Mouse (Mus musculus): ENCODE data around the gene Dap3. TPM values are rescaled to one million over a fixed set of nuclear protein-coding genes. Genes with fewer than 3 reads are reported as not detected.

The Dap3 gene
- polyA plus RNA-seq, 1 experiment from 2014 or later = 205 TPM

DNA sequence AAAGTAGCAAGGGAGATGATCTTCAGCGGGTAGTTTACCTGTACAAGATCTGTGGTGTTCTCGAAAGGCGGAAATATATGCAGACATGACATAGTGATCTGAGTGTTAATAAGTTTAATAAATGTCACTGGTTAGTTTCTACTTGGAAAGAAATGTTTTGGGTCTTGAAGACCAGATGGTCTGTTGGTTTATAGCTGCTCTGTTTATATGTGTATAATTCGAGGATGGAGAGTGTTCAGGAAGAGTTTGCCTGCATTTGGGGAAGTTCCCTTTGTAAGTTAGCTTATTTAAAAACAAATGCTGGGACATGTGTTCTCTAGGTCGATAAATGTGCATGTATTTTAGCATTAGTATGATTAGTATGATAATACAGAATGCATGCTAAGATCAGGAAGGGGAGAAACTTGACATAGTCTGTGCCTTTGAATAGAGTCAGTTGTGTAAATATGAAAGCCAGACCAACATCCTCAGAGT, 383 bp upstream of the Dap3 start:
- Histone ChIP-seq H3K4me2 (peak overlapping the region; percentile 89), H3K9ac (ENCODE audit: low read depth, low read length) (peak overlapping the region; percentile 99), H3K9me3 (ENCODE audit: control insufficient read depth, low read length) (no peaks in the 10 kb centered on the region), H3K4me3 (ENCODE audit: low read depth, low read length) (peak overlapping the region; percentile 82), H3K27me3 (replicated peaks; ENCODE audit: control insufficient read depth, insufficient read depth, low read length) (no peaks in the 10 kb centered on the region), H3K4me1 (replicated peaks; ENCODE audit: control insufficient read depth, insufficient read depth, low read length) (peaks cover 24% of the 10 kb centered on the region), H3K36me3 (ENCODE audit: control insufficient read depth, insufficient read depth, low read length) (no peaks in the 10 kb centered on the region), H3K27ac (ENCODE audit: low read depth, low read length) (peak overlapping the region; percentile 98)
- WGBS = 3% methylated on average over 5 of the region's 5 CpGs
- ATAC-seq (replicated peaks; ENCODE audit: low FRiP score) (no peak), DNase-seq (ENCODE audit: low spot score) (peak; percentile 6)

- Histone ChIP-seq H3K9me3 (ENCODE audit: control insufficient read depth, low read length) (no peaks in the 10 kb centered on the region), H3K27me3 (replicated peaks; ENCODE audit: control insufficient read depth, insufficient read depth, low read length) (no peaks in the 10 kb centered on the region), H3K4me2 (peak overlapping the region; percentile 89), H3K9ac (ENCODE audit: low read depth, low read length) (peak overlapping the region; percentile 99), H3K27ac (ENCODE audit: low read depth, low read length) (peak overlapping the region; percentile 98), H3K4me1 (replicated peaks; ENCODE audit: control insufficient read depth, insufficient read depth, low read length) (peaks cover 24% of the 10 kb centered on the region), H3K36me3 (ENCODE audit: control insufficient read depth, insufficient read depth, low read length) (no peaks in the 10 kb centered on the region), H3K4me3 (ENCODE audit: low read depth, low read length) (peak overlapping the region; percentile 82)
- peak; percentile 90 for ATAC-seq (replicated peaks; ENCODE audit: low FRiP score)
- under 1% methylated on average over 75 of the region's 92 CpGs for WGBS
- peak; percentile 93 for DNase-seq (ENCODE audit: low spot score)
These were observed 1.0 kb downstream of the Dap3 start for GRCm38 (mm10) chr3:88949786-88950575.

DNA sequence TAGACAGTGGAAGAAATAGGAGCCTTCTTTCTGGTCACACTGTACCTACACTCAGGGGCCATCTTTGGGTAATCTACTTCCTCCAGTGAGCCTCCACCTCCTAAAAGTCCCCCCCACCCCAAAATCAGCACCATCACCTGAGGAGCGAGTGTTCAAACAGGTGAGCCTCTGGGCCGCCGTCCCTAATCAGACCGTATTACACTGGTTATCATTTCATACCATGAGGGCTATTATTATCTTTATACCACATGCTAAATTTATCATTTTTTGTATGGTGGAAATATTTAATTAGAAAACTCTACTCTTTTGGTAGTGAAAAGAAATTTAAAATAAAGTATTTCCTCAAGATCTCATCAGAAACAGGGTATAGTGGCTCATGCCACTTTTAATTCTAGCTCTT, 6.9 kb downstream of the Dap3 start:
- WGBS = 76% methylated on average over 4 of the region's 4 CpGs
- H3K9ac ChIP-seq (ENCODE audit: low read depth, low read length) = no peak overlapping the region
- H3K4me2 ChIP-seq = no peak overlapping the region
- peaks cover 10% of the 10 kb centered on the region; the same call in 1 of the 2 replicates for H3K36me3 ChIP-seq (ENCODE audit: control insufficient read depth, insufficient read depth, low read length)
- no peaks in the 10 kb centered on the region for H3K9me3 ChIP-seq (ENCODE audit: control insufficient read depth, low read length)
- H3K4me3 ChIP-seq (ENCODE audit: low read depth, low read length) = no peak overlapping the region
- H3K27ac ChIP-seq (ENCODE audit: low read depth, low read length) = no peak overlapping the region
- H3K4me1 ChIP-seq (replicated peaks; ENCODE audit: control insufficient read depth, insufficient read depth, low read length) = peaks cover 11% of the 10 kb centered on the region
- no peaks in the 10 kb centered on the region for H3K27me3 ChIP-seq (replicated peaks; ENCODE audit: control insufficient read depth, insufficient read depth, low read length)
- no peak for ATAC-seq (replicated peaks; ENCODE audit: low FRiP score)
- DNase-seq (ENCODE audit: low spot score) = no peak

GRCm38 (mm10) chr3:88942316-88942880, 8.6 kb downstream of the Dap3 start:
- Histone ChIP-seq H3K36me3 (ENCODE audit: control insufficient read depth, insufficient read depth, low read length) (peaks cover 12% of the 10 kb centered on the region; the same call in 1 of the 2 replicates), H3K27me3 (replicated peaks; ENCODE audit: control insufficient read depth, insufficient read depth, low read length) (no peaks in the 10 kb centered on the region), H3K4me3 (ENCODE audit: low read depth, low read length) (no peak overlapping the region), H3K4me2 (no peak overlapping the region), H3K4me1 (replicated peaks; ENCODE audit: control insufficient read depth, insufficient read depth, low read length) (no peaks in the 10 kb centered on the region), H3K9me3 (ENCODE audit: control insufficient read depth, low read length) (no peaks in the 10 kb centered on the region), H3K9ac (ENCODE audit: low read depth, low read length) (no peak overlapping the region), H3K27ac (ENCODE audit: low read depth, low read length) (no peak overlapping the region)
- DNase-seq (ENCODE audit: low spot score) = no peak
- 91% methylated on average over 10 of the region's 10 CpGs for WGBS
- no peak for ATAC-seq (replicated peaks; ENCODE audit: low FRiP score)

DNA sequence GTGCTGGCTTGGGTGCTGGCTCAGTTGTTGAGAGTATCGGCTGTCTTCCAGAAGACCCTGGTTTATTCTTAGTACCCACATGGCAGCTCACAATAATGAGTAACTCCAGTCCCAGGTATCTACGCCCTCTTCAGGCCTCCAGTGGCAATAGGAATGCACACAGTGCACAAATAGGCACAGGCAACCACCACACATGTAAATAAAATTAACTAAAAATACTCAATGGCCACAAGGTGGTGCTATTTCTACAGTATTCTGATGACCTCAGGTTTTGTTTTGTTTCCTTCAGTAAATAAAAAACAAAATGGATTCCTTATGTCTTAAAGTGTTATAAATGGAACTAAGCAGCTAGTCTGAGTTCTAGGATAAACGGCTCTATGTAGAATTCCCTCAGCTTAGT, 11.2 kb downstream of the Dap3 start:
- Histone ChIP-seq H3K36me3 (ENCODE audit: control insufficient read depth, insufficient read depth, low read length) (peaks cover 19% of the 10 kb centered on the region), H3K4me3 (ENCODE audit: low read depth, low read length) (no peak overlapping the region)
- no peak for DNase-seq (ENCODE audit: low spot score)

DNA sequence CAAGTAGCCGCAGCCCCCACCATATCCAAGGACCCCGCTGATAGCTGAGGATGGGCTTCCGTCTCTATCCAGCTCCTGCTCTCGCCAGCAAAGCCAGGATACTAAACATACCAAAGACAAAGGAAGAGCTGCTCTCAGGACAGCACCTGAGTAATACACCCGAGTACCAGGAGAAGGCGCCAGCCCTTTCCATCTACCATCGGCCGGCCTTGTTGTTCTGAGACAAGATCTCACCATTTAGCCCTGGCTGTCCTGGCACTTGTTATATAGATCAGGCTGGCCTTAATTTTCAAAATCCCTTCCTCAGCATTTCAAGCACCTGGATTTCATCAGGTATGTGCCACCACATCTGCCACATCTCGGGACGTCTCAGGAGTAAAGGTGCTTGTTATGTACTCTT, 11.9 kb downstream of the Dap3 start:
- Histone ChIP-seq H3K27me3 (replicated peaks; ENCODE audit: control insufficient read depth, insufficient read depth, low read length) (no peaks in the 10 kb centered on the region), H3K27ac (ENCODE audit: low read depth, low read length) (no peak overlapping the region), H3K4me2 (no peak overlapping the region), H3K4me1 (replicated peaks; ENCODE audit: control insufficient read depth, insufficient read depth, low read length) (no peaks in the 10 kb centered on the region), H3K4me3 (ENCODE audit: low read depth, low read length) (no peak overlapping the region), H3K9ac (ENCODE audit: low read depth, low read length) (no peak overlapping the region), H3K36me3 (ENCODE audit: control insufficient read depth, insufficient read depth, low read length) (peaks cover 19% of the 10 kb centered on the region), H3K9me3 (ENCODE audit: control insufficient read depth, low read length) (no peaks in the 10 kb centered on the region)
- DNase-seq (ENCODE audit: low spot score) = no peak
- ATAC-seq (replicated peaks; ENCODE audit: low FRiP score) = no peak
- WGBS = 93% methylated on average over 10 of the region's 10 CpGs

More for the DNA sequence above, 11.2 kb downstream of the Dap3 start:
- Histone ChIP-seq H3K4me2 (no peak overlapping the region), H3K4me1 (replicated peaks; ENCODE audit: control insufficient read depth, insufficient read depth, low read length) (no peaks in the 10 kb centered on the region), H3K9ac (ENCODE audit: low read depth, low read length) (no peak overlapping the region), H3K27me3 (replicated peaks; ENCODE audit: control insufficient read depth, insufficient read depth, low read length) (no peaks in the 10 kb centered on the region), H3K9me3 (ENCODE audit: control insufficient read depth, low read length) (no peaks in the 10 kb centered on the region), H3K27ac (ENCODE audit: low read depth, low read length) (no peak overlapping the region)
- WGBS = 69% methylated on average over 3 of the region's 3 CpGs
- no peak for ATAC-seq (replicated peaks; ENCODE audit: low FRiP score)

- Histone ChIP-seq H3K4me3 (ENCODE audit: low read depth, low read length) (no peak overlapping the region), H3K36me3 (ENCODE audit: control insufficient read depth, insufficient read depth, low read length) (peaks cover 32% of the 10 kb centered on the region), H3K9ac (ENCODE audit: low read depth, low read length) (no peak overlapping the region), H3K27ac (ENCODE audit: low read depth, low read length) (no peak overlapping the region), H3K4me1 (replicated peaks; ENCODE audit: control insufficient read depth, insufficient read depth, low read length) (no peaks in the 10 kb centered on the region), H3K27me3 (replicated peaks; ENCODE audit: control insufficient read depth, insufficient read depth, low read length) (no peaks in the 10 kb centered on the region), H3K4me2 (no peak overlapping the region), H3K9me3 (ENCODE audit: control insufficient read depth, low read length) (no peaks in the 10 kb centered on the region)
- ATAC-seq (replicated peaks; ENCODE audit: low FRiP score) (no peak), DNase-seq (ENCODE audit: low spot score) (no peak)
- 88% methylated on average over 3 of the region's 3 CpGs for WGBS
These were observed 21.5 kb downstream of the Dap3 start for GRCm38 (mm10) chr3:88929501-88929900.

DNA sequence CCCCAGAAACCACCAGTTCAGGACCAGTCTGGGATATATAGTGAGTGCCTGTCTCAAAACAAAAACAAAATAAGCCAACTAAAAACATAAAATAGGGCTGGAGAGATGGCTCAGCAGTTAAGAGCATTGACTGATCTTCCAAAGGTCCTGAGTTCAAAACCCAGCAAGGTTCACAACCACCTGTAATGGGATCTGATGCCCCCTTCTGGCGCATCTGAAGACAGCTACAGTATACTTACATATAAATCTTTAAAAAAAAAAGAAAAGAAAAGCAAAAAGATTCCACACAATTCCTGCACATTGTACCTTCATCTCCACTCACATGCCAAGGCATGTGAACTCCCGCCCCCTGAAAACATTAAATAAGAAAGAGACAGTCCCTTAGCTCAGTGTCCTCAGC, 25.3 kb downstream of the Dap3 start:
- Histone ChIP-seq H3K9me3 (ENCODE audit: control insufficient read depth, low read length) (no peaks in the 10 kb centered on the region), H3K36me3 (ENCODE audit: control insufficient read depth, insufficient read depth, low read length) (peaks cover 57% of the 10 kb centered on the region), H3K4me1 (replicated peaks; ENCODE audit: control insufficient read depth, insufficient read depth, low read length) (no peaks in the 10 kb centered on the region), H3K4me3 (ENCODE audit: low read depth, low read length) (no peak overlapping the region), H3K9ac (ENCODE audit: low read depth, low read length) (no peak overlapping the region), H3K27me3 (replicated peaks; ENCODE audit: control insufficient read depth, insufficient read depth, low read length) (no peaks in the 10 kb centered on the region), H3K27ac (ENCODE audit: low read depth, low read length) (no peak overlapping the region), H3K4me2 (no peak overlapping the region)
- no peak for DNase-seq (ENCODE audit: low spot score)
- no peak for ATAC-seq (replicated peaks; ENCODE audit: low FRiP score)
- 84% methylated on average over 2 of the region's 2 CpGs for WGBS
